Mouse (Mus musculus) CH12.LX (cell line): ENCODE data around the gene Slc2a13. TPM values are rescaled to one million over a fixed set of nuclear protein-coding genes. Genes with fewer than 3 reads are reported as not detected.

Experiments
- DNase-seq: peaks from one replicate; pipeline ENCODE4 v3.0.0-alpha.2; 2013; ENCODE audit errors: extremely low read depth
- H3K27ac ChIP-seq: 2 replicates; pipeline ENCODE4 v1.5.1; 2012; ENCODE audit warnings: low read depth, mild to moderate bottlenecking, control low read depth, moderate library complexity; ENCODE audit not compliant: insufficient read depth
- H3K27me3 ChIP-seq: replicated peaks from 2 replicates; pipeline ENCODE3; 2012; ENCODE audit warnings: inconsistent platforms
- H3K36me3 ChIP-seq, 2 experiments: replicated peaks in 1 of 2; 2 replicates each; pipeline versions ENCODE3 to v1.6.1; 2012; ENCODE audit warnings: inconsistent platforms in 1 of 2, low read length in 1 of 2, mild to moderate bottlenecking in 1 of 2, mixed read lengths in 1 of 2, moderate library complexity in 1 of 2; ENCODE audit not compliant: control insufficient read depth in 1 of 2, insufficient read depth in 1 of 2
- H3K4me1 ChIP-seq, 2 experiments: 2 replicates each; pipeline ENCODE4 v1.6.1; 2012; ENCODE audit warnings: inconsistent platforms in 1 of 2, moderate library complexity in 1 of 2; ENCODE audit not compliant: insufficient read depth in 2 of 2, control insufficient read depth in 1 of 2
- H3K4me2 ChIP-seq: 2 replicates; pipeline ENCODE4 v1.6.1; 2012; ENCODE audit warnings: low read depth, mild to moderate bottlenecking, control low read depth; ENCODE audit not compliant: poor library complexity, insufficient read depth, severe bottlenecking
- H3K4me3 ChIP-seq, 3 experiments: fragments of 150-350 bp in 1 of 3; sonication (generic) in 1 of 3; replicated peaks in 1 of 3; 2 replicates each; pipeline versions ENCODE3 to v1.5.1; 2011 to 2012; ENCODE audit warnings: low read depth in 2 of 3, low read length in 2 of 3, mild to moderate bottlenecking in 2 of 3, moderate library complexity in 2 of 3, control low read depth in 1 of 3, improper control_type of control experiment in 1 of 3, inconsistent platforms in 1 of 3, mixed read lengths in 1 of 3; ENCODE audit not compliant: poor library complexity in 1 of 3
- H3K79me2 ChIP-seq: replicated peaks from 2 replicates; pipeline ENCODE4 v1.6.1; 2012; ENCODE audit warnings: mild to moderate bottlenecking, moderate library complexity; ENCODE audit not compliant: control insufficient read depth, poor library complexity, insufficient read depth, severe bottlenecking; ENCODE audit errors: extremely low read depth
- H3K9ac ChIP-seq: 2 replicates; pipeline ENCODE4 v1.6.1; 2012; ENCODE audit warnings: low read depth, mild to moderate bottlenecking, control low read depth, moderate library complexity; ENCODE audit not compliant: insufficient read depth
- H3K9me3 ChIP-seq: replicated peaks from 2 replicates; pipeline ENCODE3; 2012; ENCODE audit warnings: low read length, inconsistent platforms, mixed read lengths
- BHLHE40 ChIP-seq: IDR thresholded peaks from 2 replicates; pipeline ENCODE4 v1.6.1; 2011; ENCODE audit warnings: mild to moderate bottlenecking, low read depth, low read length, improper control_type of control experiment
- CHD1 ChIP-seq: IDR thresholded peaks from 2 replicates; pipeline ENCODE4 v1.6.1; 2012; ENCODE audit warnings: low read depth, low read length, improper control_type of control experiment, inconsistent platforms
- E2F4 ChIP-seq: IDR thresholded peaks from 2 replicates; pipeline ENCODE4 v1.6.1; 2011; ENCODE audit warnings: low read depth, low read length, improper control_type of control experiment; ENCODE audit not compliant: insufficient replicate concordance
- ETS1 ChIP-seq: conservative IDR thresholded peaks from 2 replicates; pipeline ENCODE4 v1.6.1; 2012; ENCODE audit warnings: low read depth, mild to moderate bottlenecking, inconsistent platforms, low read length, improper control_type of control experiment, moderate library complexity
- GABPA ChIP-seq: IDR thresholded peaks from 2 replicates; pipeline ENCODE4 v1.6.1; 2012; ENCODE audit warnings: low read depth, low read length, improper control_type of control experiment, inconsistent platforms; ENCODE audit not compliant: insufficient replicate concordance
- JUN ChIP-seq: IDR thresholded peaks from 2 replicates; pipeline ENCODE4 v1.6.1; 2011; ENCODE audit warnings: low read depth, mild to moderate bottlenecking, low read length, improper control_type of control experiment, moderate library complexity; ENCODE audit not compliant: insufficient read depth
- JUND ChIP-seq: conservative IDR thresholded peaks from 2 replicates; pipeline ENCODE4 v1.6.1; 2011; ENCODE audit warnings: low read depth, low read length, improper control_type of control experiment
- KAT2A ChIP-seq: IDR thresholded peaks from 2 replicates; pipeline ENCODE4 v1.6.1; 2012; ENCODE audit warnings: low read length, improper control_type of control experiment, inconsistent platforms; ENCODE audit not compliant: insufficient replicate concordance
- MAFK ChIP-seq: IDR thresholded peaks from 2 replicates; pipeline ENCODE4 v1.6.1; 2011; ENCODE audit warnings: low read length, improper control_type of control experiment; ENCODE audit not compliant: insufficient replicate concordance
- MAX ChIP-seq: IDR thresholded peaks from 2 replicates; pipeline ENCODE4 v1.6.1; 2011; ENCODE audit warnings: low read length, improper control_type of control experiment
- MAZ ChIP-seq: IDR thresholded peaks from 2 replicates; pipeline ENCODE4 v1.6.1; 2012; ENCODE audit warnings: low read depth, mild to moderate bottlenecking, inconsistent platforms, low read length, improper control_type of control experiment, moderate library complexity
- MEF2A ChIP-seq: IDR thresholded peaks from 2 replicates; pipeline ENCODE4 v1.6.1; 2014; ENCODE audit warnings: low read depth, mild to moderate bottlenecking, inconsistent platforms, low read length, improper control_type of control experiment, borderline replicate concordance
- NRF1 ChIP-seq: IDR thresholded peaks from 2 replicates; pipeline ENCODE4 v1.6.1; 2014; ENCODE audit warnings: low read depth, mild to moderate bottlenecking, inconsistent platforms, low read length, improper control_type of control experiment, moderate library complexity
- PAX5 ChIP-seq: IDR thresholded peaks from 2 replicates; pipeline ENCODE4 v1.6.1; 2012; ENCODE audit warnings: low read length, inconsistent platforms, mixed read lengths
- RAD21 ChIP-seq: IDR thresholded peaks from 2 replicates; pipeline ENCODE4 v1.6.1; 2011; ENCODE audit warnings: low read depth, mild to moderate bottlenecking, low read length, improper control_type of control experiment, moderate library complexity
- SIN3A ChIP-seq: IDR thresholded peaks from 2 replicates; pipeline ENCODE4 v1.6.1; 2012; ENCODE audit warnings: low read length, improper control_type of control experiment, inconsistent platforms
- SMC3 ChIP-seq: IDR thresholded peaks from 2 replicates; pipeline ENCODE4 v1.6.1; 2011; ENCODE audit warnings: low read depth, low read length, improper control_type of control experiment
- UBTF ChIP-seq: IDR thresholded peaks from 2 replicates; pipeline ENCODE4 v1.6.1; 2012; ENCODE audit warnings: low read depth, mild to moderate bottlenecking, inconsistent platforms, low read length, improper control_type of control experiment, moderate library complexity
- USF1 ChIP-seq: IDR thresholded peaks from 2 replicates; pipeline ENCODE4 v1.6.1; 2014; ENCODE audit warnings: low read depth, mild to moderate bottlenecking, inconsistent platforms, low read length, improper control_type of control experiment
- ZC3H11A ChIP-seq: IDR thresholded peaks from 2 replicates; pipeline ENCODE4 v1.6.1; 2012; ENCODE audit warnings: low read depth, mild to moderate bottlenecking, inconsistent platforms, low read length, improper control_type of control experiment
- ZKSCAN1 ChIP-seq: IDR thresholded peaks from 2 replicates; pipeline ENCODE4 v1.6.1; 2012; ENCODE audit warnings: low read depth, inconsistent platforms, low read length, improper control_type of control experiment, borderline replicate concordance
- dilution Hi-C: fragments of 300-500 bp; cut with MboI; formaldehyde crosslinking; loops from 2 replicates; pipeline ENCODE4 v1.14.3; 2020; ENCODE audit warnings: low sequenced_read_pairs; ENCODE audit not compliant: extremely low pct_unique_long_range_greater_than_20kb, extremely low pct_ligation_motif_present
- in situ Hi-C: fragments of 300-500 bp; cut with MboI; formaldehyde crosslinking; loops from 3 replicates; pipeline ENCODE4 v1.14.3; 2019; ENCODE audit warnings: low sequenced_read_pairs, low pct_ligation_motif_present, low pct_unique_long_range_greater_than_20kb, mixed read lengths
- polyA plus RNA-seq: library from polyadenylated mRNA; unstranded; fragments of >175 nt; gene quantifications from 2 replicates; pipeline ENCODE4 v1.2.1, GENCODE M21; 2012; ENCODE audit warnings: low read depth; ENCODE audit not compliant: insufficient read length
- total RNA-seq, 2 experiments: library from RNA; depleted of rRNA; stranded (reverse); fragments of 300-350 nt in 1 of 2; fragments of >200 nt in 1 of 2; gene quantifications; 2 replicates each; pipeline ENCODE4 v1.2.3; 2012 to 2014

Slc2a13 gene
- total and polyA plus RNA-seq, 3 experiments, result not detected

DNA sequence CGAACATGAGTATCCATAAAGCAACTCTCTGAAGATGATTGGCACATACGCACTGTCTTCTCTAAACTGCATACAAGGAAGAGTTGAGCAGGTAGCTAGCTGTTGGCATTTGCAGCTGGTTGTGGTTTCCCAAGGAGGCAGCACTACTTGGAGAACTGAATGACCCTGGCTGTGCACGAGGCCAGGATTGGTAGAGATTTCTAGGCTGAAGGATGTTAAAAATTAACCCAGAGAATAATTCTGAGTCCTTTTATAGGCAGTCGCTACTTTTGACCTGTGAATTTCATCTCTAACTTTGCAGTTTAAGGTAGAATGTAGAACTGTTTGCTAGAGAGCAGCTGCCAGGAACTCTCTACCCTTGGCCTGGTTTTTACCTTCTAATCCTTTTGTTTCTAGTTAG lies 304.5 kb downstream of the Slc2a13 start:
- DNase-seq, result no peak
- no peaks in the 10 kb centered on the region for H3K27me3 ChIP-seq
- no peaks in the 10 kb centered on the region for H3K4me1 ChIP-seq
- H3K27ac ChIP-seq, result no peak overlapping the region
- H3K36me3 ChIP-seq, result no peaks in the 10 kb centered on the region
- in situ Hi-C loops, result no loop called here
- H3K9ac ChIP-seq, result no peak overlapping the region
- no peak overlapping the region for H3K4me3 ChIP-seq
- TF ChIP-seq E2F4 (no peak), GABPA (no peak), MAFK (no peak)
- no peaks in the 10 kb centered on the region for H3K79me2 ChIP-seq
- no peak overlapping the region for H3K4me2 ChIP-seq
- peaks cover 56% of the 10 kb centered on the region for H3K9me3 ChIP-seq
- dilution Hi-C loops, result no loop called here

DNA sequence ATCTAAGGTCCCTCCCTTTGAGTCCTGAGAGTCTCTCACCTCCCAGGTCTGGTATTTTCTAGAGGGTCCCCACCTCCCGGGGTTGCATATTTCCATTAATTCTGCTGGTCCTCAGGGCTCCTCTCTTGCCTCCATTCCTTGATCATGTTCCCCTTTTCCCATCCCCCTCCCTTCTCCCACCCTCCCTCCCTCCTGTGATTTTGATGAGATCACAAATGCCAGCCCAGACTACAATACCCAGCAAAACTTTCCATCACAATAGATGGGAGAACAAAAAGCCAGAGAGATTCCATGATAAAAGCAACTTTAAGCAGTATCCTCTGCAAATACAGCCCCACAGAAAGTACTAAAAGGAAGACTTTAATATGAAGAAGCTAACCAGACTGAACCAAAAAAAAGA lies 309.1 kb downstream of the Slc2a13 start:
- H3K4me3 ChIP-seq, result no peak overlapping the region
- dilution Hi-C loops, result no loop called here
- H3K9me3 ChIP-seq, result peaks cover 53% of the 10 kb centered on the region
- no peaks in the 10 kb centered on the region for H3K4me1 ChIP-seq
- DNase-seq, result no peak
- in situ Hi-C loops, result no loop called here
- no peak overlapping the region for H3K4me2 ChIP-seq
- H3K27me3 ChIP-seq, result no peaks in the 10 kb centered on the region
- H3K36me3 ChIP-seq, result no peaks in the 10 kb centered on the region
- TF ChIP-seq GABPA (no peak), JUN (no peak), BHLHE40 (no peak), MEF2A (no peak), ZC3H11A (no peak), JUND (no peak), CHD1 (no peak), MAZ (no peak), ZKSCAN1 (no peak)
- H3K9ac ChIP-seq, result no peak overlapping the region
- H3K79me2 ChIP-seq, result no peaks in the 10 kb centered on the region
- no peak overlapping the region for H3K27ac ChIP-seq

DNA sequence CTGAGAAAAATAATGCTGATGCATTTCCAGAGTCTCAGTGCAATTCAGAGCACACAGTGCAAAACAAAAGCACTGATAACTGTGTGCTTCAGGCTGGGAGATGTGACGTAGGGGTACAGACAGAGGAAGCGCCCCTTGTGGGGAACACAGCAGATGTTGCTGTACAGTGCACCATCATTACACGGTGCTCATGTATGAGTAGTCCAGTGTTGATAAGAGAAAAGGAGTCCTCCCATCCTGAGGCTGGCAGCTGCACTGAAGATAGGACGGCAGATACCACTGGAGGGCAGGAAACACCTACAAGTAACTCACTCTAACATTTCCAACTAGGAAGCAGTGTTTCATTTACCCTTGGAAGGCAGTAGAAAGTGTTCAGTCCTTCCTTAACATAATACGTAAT lies 312.5 kb downstream of the Slc2a13 start:
- in situ Hi-C loops, result no loop called here
- TF ChIP-seq E2F4, result no peak
- TF ChIP-seq BHLHE40, result no peak
- TF ChIP-seq KAT2A, result no peak
- TF ChIP-seq SIN3A, result no peak
- no peak for TF ChIP-seq MAZ
- TF ChIP-seq RAD21, result no peak
- no peak for TF ChIP-seq SMC3
- TF ChIP-seq USF1, result no peak
- no peak for TF ChIP-seq MAX
- TF ChIP-seq ETS1, result no peak
- TF ChIP-seq NRF1, result no peak
- no peak for TF ChIP-seq UBTF
- no peak for TF ChIP-seq JUN
- TF ChIP-seq PAX5, result no peak
- TF ChIP-seq ZKSCAN1, result no peak

More for the DNA sequence above, 312.5 kb downstream of the Slc2a13 start:
- no peak overlapping the region for H3K9ac ChIP-seq
- H3K4me1 ChIP-seq, result no peaks in the 10 kb centered on the region
- H3K36me3 ChIP-seq, result no peaks in the 10 kb centered on the region
- no peak overlapping the region for H3K4me2 ChIP-seq
- H3K27ac ChIP-seq, result no peak overlapping the region
- no peaks in the 10 kb centered on the region for H3K27me3 ChIP-seq
- no peak overlapping the region for H3K4me3 ChIP-seq
- no peak for DNase-seq
- H3K9me3 ChIP-seq, result peaks cover 56% of the 10 kb centered on the region
- dilution Hi-C loops, result no loop called here
- no peaks in the 10 kb centered on the region for H3K79me2 ChIP-seq
